Mouse (Mus musculus): ENCODE data around the gene Gm20388. TPM values are rescaled to one million over a fixed set of nuclear protein-coding genes. Genes with fewer than 3 reads are reported as not detected.

Gm20388 gene
- total RNA-seq, 4 experiments from 2014 or later = 0.17 to 15.1 (median 6.6) TPM

DNA sequence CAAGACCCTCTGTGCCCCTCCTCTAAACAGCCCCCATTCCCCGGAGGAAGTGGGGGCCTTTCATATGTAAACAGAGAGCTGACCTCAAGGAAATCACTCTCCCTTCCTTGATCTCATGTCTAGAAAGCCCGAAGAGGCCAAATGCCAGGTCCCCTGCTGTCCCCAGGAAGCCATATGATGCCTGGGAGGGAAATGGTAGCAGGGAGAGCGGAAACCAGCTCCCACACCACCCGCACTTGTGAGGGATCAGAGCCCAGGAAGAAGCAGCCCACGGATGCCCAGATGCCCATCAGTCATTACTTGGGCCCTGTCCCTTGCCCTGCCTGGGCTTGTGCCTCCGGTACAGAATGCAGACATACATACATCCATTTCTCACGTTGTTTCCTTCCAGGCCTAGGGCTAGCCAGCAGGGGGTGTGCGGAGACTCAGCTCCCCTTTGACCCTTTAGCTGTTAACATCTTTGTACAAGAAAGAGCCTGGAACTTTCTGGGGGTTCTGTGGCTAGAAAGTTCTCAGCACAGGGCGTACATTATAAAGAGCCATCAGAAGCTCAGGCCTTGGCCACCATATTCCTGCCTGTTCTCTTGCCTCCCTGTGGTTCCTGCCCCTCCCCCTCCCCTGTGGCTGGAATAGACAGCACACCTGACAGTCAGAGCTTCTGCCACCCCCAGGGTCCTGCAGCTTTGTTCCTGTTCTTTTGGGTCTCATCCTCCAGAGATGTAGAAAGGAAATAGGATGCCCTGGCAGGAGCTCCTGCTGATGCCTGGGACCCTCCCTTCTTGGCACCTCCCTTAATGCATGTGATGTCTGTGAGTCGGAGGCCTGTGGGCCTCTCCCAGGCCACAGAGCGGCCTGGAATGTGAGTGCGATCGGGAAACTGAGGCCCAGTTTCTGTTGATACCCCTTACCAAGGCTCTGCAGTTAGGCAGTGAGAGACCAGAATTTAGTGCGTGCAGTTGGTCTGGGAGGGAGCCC is 497.9 kb downstream of the Gm20388 start:
- no peak for DNase-seq (ENCODE audit: low spot score in 2 of 2)

- DNase-seq (ENCODE audit: low spot score in 2 of 2) = no peak
Observed at GRCm38 (mm10) chr8:120409371-120410013, 498.9 kb downstream of the Gm20388 start.

- DNase-seq (ENCODE audit: low spot score in 2 of 2) = no peak
Observed at GRCm38 (mm10) chr8:120411059-120411458, 500.4 kb downstream of the Gm20388 start.

- DNase-seq (ENCODE audit: low spot score in 2 of 2) = no peak
Observed at GRCm38 (mm10) chr8:120411862-120412261, 501.2 kb downstream of the Gm20388 start.

DNA sequence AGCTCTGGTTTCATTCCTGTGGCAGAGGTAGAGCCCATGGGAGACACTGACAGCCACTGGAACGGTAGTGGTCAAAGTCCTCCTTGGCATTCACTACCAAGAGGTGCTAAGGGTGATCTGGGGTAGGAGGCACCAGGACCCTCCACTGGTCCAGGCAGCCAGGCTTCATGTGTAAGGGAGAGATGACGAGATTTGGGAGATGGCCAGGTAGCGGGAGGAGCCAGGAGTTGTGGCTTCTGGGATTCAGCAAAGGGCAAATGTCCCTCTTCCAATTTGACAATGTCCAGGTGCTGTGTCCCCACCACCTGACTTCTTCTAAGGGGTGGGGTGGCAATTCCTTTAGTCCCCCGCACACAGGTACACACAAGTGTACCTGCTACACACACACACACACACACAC is 501.7 kb downstream of the Gm20388 start:
- DNase-seq (ENCODE audit: low spot score in 2 of 2) = no peak

- DNase-seq (ENCODE audit: low spot score in 2 of 2) = peak; percentile 66
Observed at GRCm38 (mm10) chr8:120412911-120413625, 502.4 kb downstream of the Gm20388 start.

DNA sequence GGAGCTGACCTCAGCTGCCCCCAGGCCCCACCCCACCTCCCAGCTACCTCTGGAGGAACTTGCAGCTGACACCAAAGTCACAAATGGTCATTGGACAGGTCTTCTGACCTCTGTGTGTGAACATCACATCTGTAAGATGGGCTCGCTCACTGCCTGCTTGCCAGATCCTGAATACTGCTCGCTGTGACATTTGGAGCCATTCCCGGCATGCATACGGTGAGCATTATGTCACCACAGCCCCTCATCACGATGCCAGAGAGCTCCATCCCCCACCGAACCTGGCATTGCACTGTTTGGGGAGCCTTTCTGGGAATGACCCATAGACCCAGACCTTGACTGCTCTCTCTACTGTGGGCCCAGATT is 503.0 kb downstream of the Gm20388 start:
- no peak for DNase-seq (ENCODE audit: low spot score in 2 of 2)

DNA sequence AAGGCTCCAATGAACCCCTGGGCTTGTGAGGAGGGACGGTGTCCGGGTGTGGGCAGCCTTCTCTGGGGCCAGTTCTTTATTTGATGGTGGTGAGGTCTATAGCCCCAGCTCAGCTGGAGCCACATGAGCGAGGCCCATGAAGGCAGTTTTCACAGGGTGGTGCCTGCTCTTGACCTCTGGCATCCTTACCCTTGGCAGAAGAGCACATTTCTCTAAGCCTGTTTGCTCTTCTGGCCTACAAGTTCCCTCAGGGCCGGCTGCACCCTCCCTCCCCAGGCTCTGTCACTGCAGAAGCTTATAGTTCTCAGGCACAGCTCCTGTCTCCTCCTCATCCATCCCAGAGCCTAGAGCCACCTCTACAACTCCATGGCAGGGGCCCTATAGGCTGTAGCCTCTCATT is 503.6 kb downstream of the Gm20388 start:
- DNase-seq (ENCODE audit: low spot score in 2 of 2) = no peak

- DNase-seq (ENCODE audit: low spot score in 2 of 2) = no peak
Observed at GRCm38 (mm10) chr8:120415474-120415873, 504.8 kb downstream of the Gm20388 start.

DNA sequence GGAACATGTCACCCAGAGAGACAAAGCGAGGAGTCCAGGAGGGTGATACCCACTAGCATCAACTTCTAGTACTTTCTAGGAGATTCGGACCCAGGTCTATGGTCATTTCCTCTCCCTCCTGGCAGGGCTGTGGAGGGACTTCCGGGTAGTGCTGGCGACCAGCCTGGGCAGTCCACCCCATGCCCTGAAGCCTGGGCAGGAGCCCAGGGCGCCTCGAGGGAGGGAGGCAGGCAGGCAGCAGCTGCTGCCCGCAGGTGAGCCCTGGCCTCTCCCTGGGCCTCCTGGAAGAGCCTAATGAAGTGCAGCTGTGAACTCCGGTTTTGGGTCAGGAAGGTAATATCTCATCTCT is 505.5 kb downstream of the Gm20388 start:
- no peak for DNase-seq (ENCODE audit: low spot score in 2 of 2)

- peak; percentile 63 to 68 for DNase-seq (ENCODE audit: low spot score in 2 of 2)
Observed at GRCm38 (mm10) chr8:120416522-120417394, 506.1 kb downstream of the Gm20388 start.

DNA sequence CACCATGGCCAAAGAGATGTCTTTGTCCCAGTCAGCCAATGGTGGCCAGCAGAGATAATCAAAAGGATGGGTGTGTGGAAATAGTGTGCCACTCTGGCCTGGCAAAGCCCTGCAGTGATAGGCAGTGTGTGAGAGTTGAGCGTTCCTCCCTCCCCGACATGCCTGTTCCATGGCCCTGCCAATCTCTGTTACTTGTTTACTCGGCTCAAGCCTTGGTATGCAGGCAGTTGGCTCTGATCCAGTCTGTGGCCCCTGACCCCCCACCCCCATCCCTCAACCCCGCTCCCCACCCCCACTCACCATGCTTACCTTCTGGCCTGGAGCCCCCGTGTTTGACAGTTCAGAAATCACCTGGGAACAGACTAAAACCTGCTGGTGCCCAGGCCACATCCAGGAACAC is 507.5 kb downstream of the Gm20388 start:
- DNase-seq (ENCODE audit: low spot score in 2 of 2) = no peak

GRCm38 (mm10) chr8:120419675-120420074 is 509.0 kb downstream of the Gm20388 start:
- DNase-seq (ENCODE audit: low spot score in 2 of 2) = no peak

GRCm38 (mm10) chr8:120420226-120420625 is 509.6 kb downstream of the Gm20388 start:
- DNase-seq (ENCODE audit: low spot score in 2 of 2) = no peak

DNA sequence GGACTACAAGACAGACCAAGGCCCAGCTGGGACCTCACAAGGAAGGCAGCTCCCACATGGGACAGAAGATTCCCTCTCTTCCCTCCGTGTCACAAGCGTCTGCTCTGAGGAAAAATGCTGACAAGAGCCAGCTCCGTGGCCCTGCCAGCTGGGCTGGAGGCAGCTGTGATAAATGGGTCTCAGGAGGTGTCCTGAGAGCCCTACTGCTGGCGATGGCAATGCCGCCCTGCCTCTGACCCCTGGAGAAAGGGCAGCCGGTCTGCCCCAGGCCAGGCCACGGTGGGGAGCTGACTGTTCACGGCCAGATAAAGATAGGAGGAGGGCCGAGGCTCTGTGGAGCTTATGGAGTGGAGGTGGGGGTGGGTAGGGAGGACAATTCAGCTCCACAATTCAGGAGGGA is 511.0 kb downstream of the Gm20388 start:
- no peak for DNase-seq (ENCODE audit: low spot score in 2 of 2)

GRCm38 (mm10) chr8:120422236-120422635 is 511.6 kb downstream of the Gm20388 start:
- no peak for DNase-seq (ENCODE audit: low spot score in 2 of 2)

DNA sequence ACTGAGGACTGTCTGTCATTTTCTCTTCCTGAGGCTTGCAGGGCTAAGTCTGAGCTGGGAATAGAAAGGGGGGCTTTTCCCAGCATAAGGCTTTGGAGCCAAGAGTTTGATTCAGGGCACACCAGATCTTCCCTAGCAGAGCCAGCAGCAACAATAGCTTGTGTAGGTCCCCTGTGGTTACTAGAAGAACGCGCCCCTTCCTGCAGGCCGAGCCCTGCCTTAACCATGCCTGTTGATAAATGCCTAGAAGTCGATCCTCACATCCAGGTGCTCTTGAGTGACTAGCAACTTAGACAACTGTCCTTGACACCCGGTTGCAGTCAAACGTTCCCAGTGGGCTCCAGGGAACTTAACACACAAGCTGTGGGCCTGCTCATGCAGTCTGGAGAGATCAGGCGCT is 512.9 kb downstream of the Gm20388 start:
- DNase-seq (ENCODE audit: low spot score in 2 of 2) = no peak

DNA sequence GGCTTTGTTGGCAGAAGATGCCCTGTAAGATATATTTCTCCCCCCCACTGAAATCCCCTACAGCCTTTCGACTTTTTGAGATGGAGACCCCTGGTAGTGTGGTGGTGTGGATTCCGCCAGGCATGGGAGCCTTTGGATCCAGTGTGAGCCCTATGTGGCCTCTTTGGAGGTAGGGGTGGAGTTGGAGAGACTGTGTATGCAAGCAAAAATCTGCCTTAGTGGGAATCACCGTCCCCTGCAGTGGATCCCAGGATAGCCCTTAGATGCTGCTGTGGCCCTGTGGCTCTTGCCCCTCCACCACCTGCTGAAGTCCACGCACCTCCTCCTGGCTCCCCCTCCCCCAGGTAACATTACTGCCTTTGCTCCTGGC is 514.2 kb downstream of the Gm20388 start:
- no peak for DNase-seq (ENCODE audit: low spot score in 2 of 2)

GRCm38 (mm10) chr8:120425199-120425941 is 514.7 kb downstream of the Gm20388 start:
- no peak for DNase-seq (ENCODE audit: low spot score in 2 of 2)

DNA sequence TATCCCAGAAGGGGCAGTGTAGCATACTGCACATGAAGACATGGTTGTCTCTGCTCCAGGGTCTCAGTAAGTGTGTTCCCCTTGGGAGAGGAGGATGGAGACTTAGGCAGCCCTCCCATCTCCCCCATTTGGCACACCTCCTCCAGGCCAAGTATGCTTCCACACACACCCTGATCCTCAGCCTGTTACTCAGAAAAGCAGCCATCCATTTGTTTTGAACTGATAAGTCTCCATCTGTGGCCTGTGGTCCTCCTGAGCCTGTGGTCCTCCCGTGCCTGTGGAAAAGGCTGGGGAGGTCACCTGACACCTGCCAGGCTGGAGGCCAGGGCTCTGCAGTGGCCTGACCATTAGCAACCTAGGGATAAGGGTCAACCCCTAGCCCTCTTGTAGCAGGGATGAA is 515.5 kb downstream of the Gm20388 start:
- no peak for DNase-seq (ENCODE audit: low spot score in 2 of 2)
